ENCODE assay signal across 11 mouse cellular contexts in genomic region chr17:80886211-80886701, GRCm38 (mm10). TPM values are rescaled to one million over a fixed set of nuclear protein-coding genes. Genes with fewer than 3 reads are reported as not detected.
A peak's percentile ranks its signal among the peaks of the same experiment; 100 is the strongest.
DNase-seq lines count a peak whose midpoint lies in the region; ATAC-seq and TF ChIP-seq lines count a peak whose summit lies in the region.
"Had no signal": no experiment of that assay in that cellular context is flagged by ENCODE, and none has a peak within 500 bp of the region (broad histone marks: within the 10 kb centered on the region; RNA-seq: fewer than 3 reads in every experiment).

No protein-coding gene starts in this region.

- H3K27me3 ChIP-seq in forebrain, embryonic 14.5 days (replicated peaks; ENCODE audit: control insufficient read depth, insufficient read depth, low read length), result no peaks in the 10 kb centered on the region
- H3K27me3 ChIP-seq in forebrain, embryonic 13.5 days, result no peaks in the 10 kb centered on the region
- no peaks in the 10 kb centered on the region for H3K27me3 ChIP-seq in lung, postnatal 0 days (replicated peaks; ENCODE audit: insufficient read depth, low read length)
- H3K27me3 ChIP-seq in embryonic facial prominence, embryonic 15.5 days, result no peaks in the 10 kb centered on the region
- no peaks in the 10 kb centered on the region for H3K27me3 ChIP-seq in midbrain, embryonic 14.5 days (ENCODE audit: control insufficient read depth, insufficient read depth, low read length)

- peaks cover 21% of the 10 kb centered on the region for H3K4me1 ChIP-seq in forebrain, embryonic 14.5 days (ENCODE audit: control insufficient read depth, insufficient read depth, low read length)
- H3K4me1 ChIP-seq in forebrain, embryonic 13.5 days, result peaks cover 20% of the 10 kb centered on the region
- H3K4me1 ChIP-seq in lung, postnatal 0 days (ENCODE audit: insufficient read depth, low read depth, low read length), result peaks cover 14% of the 10 kb centered on the region
- H3K4me1 ChIP-seq in lung, adult 2 months (ENCODE audit: control insufficient read depth, insufficient read depth, low read length), result peaks cover 4% of the 10 kb centered on the region
- H3K4me1 ChIP-seq in embryonic facial prominence, embryonic 15.5 days, result peaks cover 26% of the 10 kb centered on the region
- peaks cover 22% of the 10 kb centered on the region for H3K4me1 ChIP-seq in midbrain, embryonic 14.5 days (ENCODE audit: control insufficient read depth, insufficient read depth, low read length)

- no peak overlapping the region for H3K4me2 ChIP-seq in forebrain, embryonic 14.5 days (ENCODE audit: low read length)
- no peak overlapping the region for H3K4me2 ChIP-seq in forebrain, embryonic 13.5 days
- no peak overlapping the region for H3K4me2 ChIP-seq in lung, postnatal 0 days (replicated peaks; ENCODE audit: low read depth, low read length)
- H3K4me2 ChIP-seq in embryonic facial prominence, embryonic 15.5 days (replicated peaks), result no peak overlapping the region
- no peak overlapping the region for H3K4me2 ChIP-seq in midbrain, embryonic 14.5 days (ENCODE audit: low read length)
- H3K4me2 ChIP-seq: lung, embryonic 14.5 days had no signal

- no peaks in the 10 kb centered on the region for H3K9me3 ChIP-seq in forebrain, embryonic 14.5 days (replicated peaks; ENCODE audit: control insufficient read depth, low read length)
- no peaks in the 10 kb centered on the region for H3K9me3 ChIP-seq in forebrain, embryonic 13.5 days (replicated peaks)
- H3K9me3 ChIP-seq in lung, postnatal 0 days (ENCODE audit: low read length), result no peaks in the 10 kb centered on the region
- no peaks in the 10 kb centered on the region for H3K9me3 ChIP-seq in embryonic facial prominence, embryonic 15.5 days (replicated peaks)
- no peaks in the 10 kb centered on the region for H3K9me3 ChIP-seq in midbrain, embryonic 14.5 days (ENCODE audit: control insufficient read depth, low read length)

- no peak for ATAC-seq in forebrain, embryonic 14.5 days
- ATAC-seq in forebrain, embryonic 13.5 days, result no peak
- no peak for ATAC-seq in lung, postnatal 0 days
- ATAC-seq in embryonic facial prominence, embryonic 15.5 days (ENCODE audit: insufficient number of reproducible peaks, low FRiP score, low TSS enrichment, low read depth), result peak; percentile 34; the same call in 1 of the 2 replicates
- no peak for ATAC-seq in midbrain, embryonic 14.5 days (ENCODE audit: low FRiP score, low TSS enrichment)
- ATAC-seq in monocyte, adult 5-6 weeks (replicated peaks; ENCODE audit: insufficient number of reproducible peaks, low FRiP score, low TSS enrichment, poor library complexity, severe bottlenecking), result no peak

- TF ChIP-seq EP300 in lung, postnatal 0 days (IDR thresholded peaks at IDR 0.05), result no peak

- no peak for TF ChIP-seq POLR2A in lung, adult 2 months (IDR thresholded peaks at IDR 0.05; ENCODE audit: borderline replicate concordance, extremely low read depth, low read depth, low read length)

- DNase-seq in forebrain, embryonic 14.5 days (ENCODE audit: low spot score), result no peak
- no peak for DNase-seq in lung, postnatal 0 days (ENCODE audit: low spot score)
- DNase-seq in lung, adult 2 months, result no peak
- no peak for DNase-seq in midbrain, embryonic 14.5 days
- DNase-seq in B cell, adult 2 months, result no peak
- DNase-seq: embryo, embryonic 11 days; lung, embryonic 14.5 days had no signal

- H3K27ac ChIP-seq in forebrain, embryonic 14.5 days (ENCODE audit: low read depth, low read length), result peak overlapping the region; percentile 22; the same call in 1 of the 2 replicates
- no peak overlapping the region for H3K27ac ChIP-seq in forebrain, embryonic 13.5 days
- H3K27ac ChIP-seq in lung, postnatal 0 days (ENCODE audit: low read length), result peak overlapping the region; percentile 20; the same call in 1 of the 2 replicates
- H3K27ac ChIP-seq in embryonic facial prominence, embryonic 15.5 days (replicated peaks), result peak overlapping the region; percentile 83
- H3K27ac ChIP-seq in midbrain, embryonic 14.5 days (replicated peaks; ENCODE audit: low read depth, low read length), result 0 out of 2 replicates have a peak overlapping the region, but pooled peaks have one; percentile 3

- 77% methylated on average over 3 of the region's 3 CpGs for WGBS in forebrain, embryonic 14.5 days
- 77% methylated on average over 3 of the region's 3 CpGs for WGBS in forebrain, embryonic 13.5 days
- WGBS in lung, postnatal 0 days, result 29% methylated on average over 3 of the region's 3 CpGs
- 36% methylated on average over 3 of the region's 3 CpGs for WGBS in lung, adult 2 months
- 38% methylated on average over 3 of the region's 3 CpGs for WGBS in embryonic facial prominence, embryonic 15.5 days
- WGBS in midbrain, embryonic 14.5 days, result 90% methylated on average over 3 of the region's 3 CpGs

- no peak overlapping the region for H3K9ac ChIP-seq in forebrain, embryonic 14.5 days (ENCODE audit: low read length)
- H3K9ac ChIP-seq in forebrain, embryonic 13.5 days, result no peak overlapping the region
- no peak overlapping the region for H3K9ac ChIP-seq in lung, postnatal 0 days (replicated peaks; ENCODE audit: low read depth)
- no peak overlapping the region for H3K9ac ChIP-seq in embryonic facial prominence, embryonic 15.5 days
- H3K9ac ChIP-seq in midbrain, embryonic 14.5 days (replicated peaks; ENCODE audit: low read length), result no peak overlapping the region
- H3K9ac ChIP-seq: lung, embryonic 14.5 days had no signal

- H3K36me3 ChIP-seq in forebrain, embryonic 14.5 days (ENCODE audit: control insufficient read depth, insufficient read depth, low read length), result no peaks in the 10 kb centered on the region
- H3K36me3 ChIP-seq in forebrain, embryonic 13.5 days (ENCODE audit: poor library complexity, severe bottlenecking), result no peaks in the 10 kb centered on the region
- H3K36me3 ChIP-seq in lung, postnatal 0 days (ENCODE audit: insufficient read depth, low read length), result no peaks in the 10 kb centered on the region
- no peaks in the 10 kb centered on the region for H3K36me3 ChIP-seq in embryonic facial prominence, embryonic 15.5 days
- H3K36me3 ChIP-seq in midbrain, embryonic 14.5 days (ENCODE audit: control insufficient read depth, insufficient read depth, low read length), result no peaks in the 10 kb centered on the region

- H3K4me3 ChIP-seq in forebrain, embryonic 14.5 days (ENCODE audit: low read depth, low read length), result no peak overlapping the region
- no peak overlapping the region for H3K4me3 ChIP-seq in forebrain, embryonic 13.5 days
- no peak overlapping the region for H3K4me3 ChIP-seq in lung, postnatal 0 days (ENCODE audit: low read depth, low read length)
- H3K4me3 ChIP-seq in lung, adult 2 months (replicated peaks; ENCODE audit: extremely low read depth, low read depth, low read length), result no peak overlapping the region
- no peak overlapping the region for H3K4me3 ChIP-seq in embryonic facial prominence, embryonic 15.5 days (replicated peaks)
- no peak overlapping the region for H3K4me3 ChIP-seq in midbrain, embryonic 14.5 days (replicated peaks; ENCODE audit: low read depth, low read length)

- TF ChIP-seq CTCF in lung, postnatal 0 days (IDR thresholded peaks at IDR 0.05), result no peak
- no peak for TF ChIP-seq CTCF in lung, adult 2 months (IDR thresholded peaks at IDR 0.05; ENCODE audit: insufficient read depth, low read length)

RNA-seq across cellular contexts. Expression of gene Tmem178, which starts 58.2 kb away (rescaled TPM):
- 39.0 and 43.4 TPM in 2 replicates for polyA plus RNA-seq in forebrain, embryonic 14.5 days (2014; fragmentation: Nextera tagmentation; extraction: Ambion mirVana)
- 29.7 and 40.4 TPM in 2 replicates for polyA plus RNA-seq in forebrain, embryonic 13.5 days (2015; fragmentation: Nextera tagmentation; extraction: Ambion mirVana)
- polyA plus RNA-seq in lung, postnatal 0 days (2015; fragmentation: Nextera tagmentation; extraction: Ambion mirVana), result 21.6 and 23.1 TPM in 2 replicates
- 18.5 and 20.7 TPM in 2 replicates for polyA plus RNA-seq in lung, adult 2 months (2012; rRNA removed)
- polyA plus RNA-seq in embryonic facial prominence, embryonic 15.5 days (2015; fragmentation: Nextera tagmentation; extraction: Ambion mirVana), result 2.7 and 2.8 TPM in 2 replicates
- 30.5 and 31.3 TPM in 2 replicates for polyA plus RNA-seq in midbrain, embryonic 14.5 days (2014; fragmentation: Nextera tagmentation; extraction: Ambion mirVana)
- not detected in 3 replicates for total RNA-seq in monocyte, adult 5-6 weeks (2017)
- total RNA-seq: neutrophil, adult 5-6 weeks had no signal
